Mouse (Mus musculus) natural killer cell, adult 2 months (primary cell): ENCODE results near the gene Fbxw8.

ENCODE experiments used
- DNase-seq, 2 experiments: peaks; one replicate each; pipeline ENCODE4 v3.0.0; 2022; ENCODE audit warnings: low spot score in 2 of 2

Fbxw8 gene

GRCm38 (mm10) chr5:118045385-118045784 is 109.9 kb downstream of the Fbxw8 start:
- no peak for DNase-seq

- no peak for DNase-seq
Observed at GRCm38 (mm10) chr5:118044907-118045306, 110.4 kb downstream of the Fbxw8 start.

DNA sequence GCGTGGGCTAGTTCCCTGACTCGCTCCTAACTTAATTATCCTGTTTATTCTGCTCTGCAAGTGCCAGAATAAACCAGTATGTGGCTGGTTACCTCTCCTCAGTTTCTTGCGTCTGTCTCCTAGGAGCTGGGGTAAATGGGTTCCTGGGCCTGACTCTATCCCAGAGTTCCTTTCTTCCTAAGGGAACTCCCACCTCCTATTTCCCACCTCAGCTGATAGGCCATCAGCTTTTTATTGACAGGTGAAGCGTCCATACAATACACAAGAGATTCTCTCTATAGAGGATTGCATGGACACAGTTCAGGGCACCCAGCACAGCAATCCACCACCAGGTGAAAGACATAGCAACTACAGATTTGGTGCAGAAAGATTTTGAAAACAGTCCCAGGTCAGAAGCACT is 111.5 kb downstream of the Fbxw8 start:
- no peak for DNase-seq

DNA sequence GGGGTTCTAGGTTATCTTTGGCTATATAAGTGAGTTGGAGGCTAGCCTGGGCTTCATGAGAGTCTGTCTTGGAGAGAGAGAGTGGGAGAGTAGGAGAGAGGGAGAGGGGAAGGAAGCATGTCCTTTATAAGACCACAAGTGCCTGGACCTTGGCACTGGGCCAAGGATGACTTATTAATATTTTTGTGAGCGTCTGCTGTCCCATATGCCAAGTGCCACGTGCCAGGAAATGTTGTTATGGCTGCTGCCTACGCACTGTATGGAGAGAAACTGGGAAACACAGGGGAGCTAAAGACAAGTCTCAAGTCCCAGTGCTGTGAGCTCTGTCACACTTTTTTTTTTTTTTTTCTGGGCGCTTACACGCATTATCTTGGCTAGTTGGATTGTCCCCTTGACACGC is 112.7 kb downstream of the Fbxw8 start:
- no peak for DNase-seq

GRCm38 (mm10) chr5:118039241-118039668 is 116.0 kb downstream of the Fbxw8 start:
- no peak for DNase-seq

DNA sequence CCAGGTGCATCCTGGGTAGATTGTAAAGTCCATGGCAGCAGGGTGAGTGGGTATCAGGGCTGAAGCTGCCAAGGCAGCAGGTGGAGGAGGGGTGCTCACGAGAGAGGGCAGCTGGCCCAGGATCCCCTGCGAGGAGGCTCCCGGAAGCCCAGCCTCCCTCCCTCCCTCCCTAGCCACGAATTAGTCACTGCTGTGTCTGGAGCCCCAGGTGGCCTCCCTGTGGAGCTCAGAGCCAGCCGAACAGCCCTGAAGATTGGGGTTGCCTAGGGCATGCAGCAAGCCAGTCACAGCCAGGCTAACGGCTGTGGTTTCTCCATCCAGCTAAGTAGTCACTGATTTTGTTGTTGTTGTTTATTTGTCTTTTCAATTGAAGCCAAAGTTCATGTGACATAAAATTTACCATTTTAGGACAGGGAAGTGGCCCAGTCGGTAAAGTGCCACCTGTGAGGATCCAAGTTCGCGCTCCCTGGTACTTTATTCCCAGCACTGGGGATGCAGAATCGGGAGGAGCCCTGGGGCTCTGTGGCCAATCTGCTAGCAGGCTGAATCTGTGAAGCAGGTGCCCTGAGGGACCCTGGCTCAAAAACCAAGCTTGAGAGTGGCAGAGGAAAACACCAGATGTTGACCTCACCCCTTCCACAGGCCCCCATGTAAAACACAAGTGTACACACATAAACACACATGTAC is 117.3 kb downstream of the Fbxw8 start:
- no peak for DNase-seq

DNA sequence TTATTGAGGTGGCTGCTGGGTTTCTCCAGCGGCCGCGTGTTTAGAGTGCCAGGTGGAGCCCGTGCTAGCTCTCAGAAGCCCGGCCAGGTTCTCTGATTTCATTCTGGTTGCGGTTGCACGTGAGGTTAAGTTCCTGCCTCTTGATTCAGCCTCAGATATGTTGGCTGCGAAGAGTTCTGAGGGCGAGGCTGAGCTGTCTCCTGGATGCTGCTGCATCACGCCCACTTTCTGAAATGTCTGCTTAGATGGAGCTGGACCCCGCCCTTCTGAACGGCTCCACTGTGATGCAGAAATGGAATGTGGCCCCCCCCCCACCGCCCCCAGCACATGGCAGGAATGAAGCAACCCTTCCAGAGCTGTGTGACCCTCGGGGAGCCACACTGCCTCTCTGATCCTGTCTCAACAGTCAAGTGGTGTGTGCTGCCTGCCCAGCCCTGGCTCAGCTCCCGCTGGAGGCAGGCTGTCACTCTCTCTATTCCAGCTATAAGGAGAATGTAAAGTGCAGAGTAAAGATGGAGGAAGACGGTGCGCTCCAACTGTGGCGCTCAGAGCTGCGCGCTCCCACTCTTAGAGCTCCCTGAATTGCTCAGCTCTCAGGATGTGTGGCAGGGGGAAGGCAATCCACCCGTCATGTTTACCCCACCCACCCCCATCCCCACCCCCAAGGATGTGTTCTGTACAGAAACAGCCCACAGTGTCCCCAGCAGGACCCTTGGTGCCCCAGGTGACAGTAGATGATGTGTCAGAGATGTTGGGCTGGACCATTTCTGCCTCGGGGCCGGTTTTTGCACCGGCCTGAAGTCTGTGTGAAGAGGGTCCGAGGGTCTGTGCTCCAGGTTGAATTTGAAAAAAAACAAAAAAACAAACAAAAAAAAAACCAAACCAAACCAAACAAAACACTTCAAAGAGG is 118.1 kb downstream of the Fbxw8 start:
- DNase-seq = peak in 1 of 2 experiments; percentile 28

- no peak for DNase-seq
Observed at GRCm38 (mm10) chr5:118035786-118036185, 119.5 kb downstream of the Fbxw8 start.

DNA sequence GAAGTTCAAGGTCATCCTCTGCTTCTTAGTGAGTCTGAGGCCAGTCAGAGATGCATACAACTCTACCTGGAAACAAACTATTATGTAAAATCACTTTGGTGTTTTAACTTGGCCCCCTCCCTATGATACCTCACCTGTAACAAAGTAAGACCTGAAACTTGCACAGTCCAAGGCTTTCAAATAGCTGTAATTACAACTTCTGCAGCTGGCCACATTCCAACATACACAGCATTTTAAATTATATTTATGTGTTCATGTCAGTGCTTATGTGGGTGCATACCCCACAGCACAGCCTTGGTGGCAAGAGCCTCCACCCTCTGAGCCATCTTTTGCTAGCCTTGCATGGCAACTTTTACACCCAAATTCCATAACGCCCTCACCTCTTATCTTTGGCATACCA is 120.6 kb downstream of the Fbxw8 start:
- DNase-seq = no peak

DNA sequence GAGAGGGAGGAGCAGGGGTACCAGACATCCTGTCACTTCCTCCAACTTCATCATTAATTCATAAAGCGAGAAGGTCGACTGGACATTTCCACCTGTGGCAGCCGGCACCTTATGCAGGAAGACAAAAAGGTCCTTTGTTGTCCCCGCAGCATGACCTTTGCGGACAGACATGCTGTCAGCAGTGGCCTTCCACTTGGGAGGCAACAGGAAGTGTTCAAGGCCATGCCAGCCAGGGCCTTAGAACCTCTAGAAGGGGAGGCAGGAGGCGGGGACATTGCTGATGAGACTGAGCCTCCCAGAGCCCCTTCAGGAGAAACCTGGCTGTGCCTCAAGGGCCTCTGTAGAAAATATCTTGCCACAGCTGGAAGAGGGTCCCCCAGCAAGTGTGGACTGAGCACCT is 121.5 kb downstream of the Fbxw8 start:
- DNase-seq = no peak

- no peak for DNase-seq
Observed at GRCm38 (mm10) chr5:118033328-118033727, 121.9 kb downstream of the Fbxw8 start.

DNA sequence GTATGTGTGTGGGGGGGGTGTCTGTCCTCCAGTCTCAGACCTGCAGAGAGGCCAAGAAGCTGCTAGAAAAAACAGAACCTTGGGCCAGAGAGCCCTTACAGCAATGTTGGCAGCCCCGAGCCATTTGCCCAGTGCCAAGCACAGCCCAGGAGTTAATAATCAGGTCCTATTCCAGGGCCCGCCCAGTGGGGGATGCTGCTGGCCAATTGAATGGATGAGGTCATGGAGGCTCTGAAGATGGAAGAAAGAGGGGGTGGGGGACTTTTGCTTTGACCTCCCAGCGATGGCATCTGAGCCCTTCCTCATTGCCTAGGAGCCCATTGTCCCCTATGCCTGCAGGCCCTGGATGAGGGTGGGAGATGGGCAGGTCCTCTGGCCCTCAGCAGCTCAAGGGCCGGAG is 123.8 kb downstream of the Fbxw8 start:
- no peak for DNase-seq

DNA sequence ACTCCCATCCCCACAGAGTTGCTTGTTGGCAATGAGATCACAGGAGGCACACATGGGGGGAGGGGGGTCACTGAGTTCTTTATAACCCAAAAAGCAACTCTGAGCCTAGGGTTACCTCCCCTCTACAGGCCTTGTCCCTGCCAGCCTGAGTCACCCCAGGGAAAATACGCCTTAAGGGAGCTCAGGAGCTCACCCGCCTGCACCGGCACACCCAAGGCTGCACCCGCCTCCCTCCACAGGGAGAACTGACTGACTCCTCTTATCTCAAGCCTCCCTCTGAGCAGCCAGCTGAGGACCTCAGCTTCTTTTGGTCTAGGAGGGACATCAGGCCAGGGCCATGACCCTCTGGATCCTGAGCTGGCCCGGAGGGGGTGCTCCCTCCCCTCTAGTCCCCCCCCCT is 124.2 kb downstream of the Fbxw8 start:
- no peak for DNase-seq

DNA sequence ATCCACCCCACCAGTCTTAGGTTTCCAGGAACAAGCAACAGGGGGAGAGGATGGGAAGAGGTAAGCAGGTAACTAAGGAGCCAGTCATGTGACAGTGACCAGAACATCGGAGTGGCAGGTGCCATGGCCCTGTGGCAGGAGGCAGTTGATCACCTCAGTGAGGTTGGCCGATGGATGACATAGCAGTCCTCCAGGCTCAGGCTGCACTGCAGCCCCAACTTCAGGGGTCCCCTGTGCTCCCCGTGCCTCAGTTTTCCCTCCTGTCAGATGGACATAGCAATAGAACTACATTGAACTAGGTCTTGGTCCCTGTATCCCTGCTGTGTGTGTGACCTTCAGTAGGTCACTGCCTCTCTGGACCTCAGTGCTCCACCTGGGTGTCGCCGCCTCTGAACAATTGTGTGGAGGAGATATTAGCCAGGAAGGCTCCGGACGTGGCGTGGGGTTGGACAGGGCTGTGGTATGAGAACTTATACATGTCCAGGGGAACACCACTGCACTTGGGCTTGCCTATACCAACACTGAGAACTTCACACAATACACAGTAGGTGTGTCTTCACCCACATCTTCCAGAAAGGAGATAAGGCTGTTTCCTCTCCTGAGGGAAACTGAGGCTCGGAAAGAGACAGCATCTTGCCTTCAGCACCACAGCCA is 125.1 kb downstream of the Fbxw8 start:
- no peak for DNase-seq

- peak; percentile 64 to 67 for DNase-seq
Observed at GRCm38 (mm10) chr5:118029420-118029819, 125.8 kb downstream of the Fbxw8 start.

DNA sequence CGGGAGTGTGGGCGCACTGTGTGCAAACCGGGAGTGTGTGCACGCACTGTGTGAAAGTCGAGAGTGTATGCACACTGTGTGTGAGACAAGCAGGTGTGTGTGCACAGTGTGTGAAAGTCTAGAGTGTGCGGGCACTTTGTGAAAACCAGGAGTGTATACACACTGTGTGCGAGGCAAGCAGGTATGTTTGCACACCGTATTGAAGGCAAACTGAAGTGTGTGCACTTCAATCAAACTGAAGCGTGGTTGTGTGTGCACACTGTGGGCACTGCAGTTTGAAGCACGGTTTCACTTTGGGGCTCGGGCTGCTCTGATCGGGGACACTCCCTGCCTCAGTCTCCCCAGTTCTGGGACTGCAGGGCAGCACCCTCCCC is 126.2 kb downstream of the Fbxw8 start:
- DNase-seq = no peak

DNA sequence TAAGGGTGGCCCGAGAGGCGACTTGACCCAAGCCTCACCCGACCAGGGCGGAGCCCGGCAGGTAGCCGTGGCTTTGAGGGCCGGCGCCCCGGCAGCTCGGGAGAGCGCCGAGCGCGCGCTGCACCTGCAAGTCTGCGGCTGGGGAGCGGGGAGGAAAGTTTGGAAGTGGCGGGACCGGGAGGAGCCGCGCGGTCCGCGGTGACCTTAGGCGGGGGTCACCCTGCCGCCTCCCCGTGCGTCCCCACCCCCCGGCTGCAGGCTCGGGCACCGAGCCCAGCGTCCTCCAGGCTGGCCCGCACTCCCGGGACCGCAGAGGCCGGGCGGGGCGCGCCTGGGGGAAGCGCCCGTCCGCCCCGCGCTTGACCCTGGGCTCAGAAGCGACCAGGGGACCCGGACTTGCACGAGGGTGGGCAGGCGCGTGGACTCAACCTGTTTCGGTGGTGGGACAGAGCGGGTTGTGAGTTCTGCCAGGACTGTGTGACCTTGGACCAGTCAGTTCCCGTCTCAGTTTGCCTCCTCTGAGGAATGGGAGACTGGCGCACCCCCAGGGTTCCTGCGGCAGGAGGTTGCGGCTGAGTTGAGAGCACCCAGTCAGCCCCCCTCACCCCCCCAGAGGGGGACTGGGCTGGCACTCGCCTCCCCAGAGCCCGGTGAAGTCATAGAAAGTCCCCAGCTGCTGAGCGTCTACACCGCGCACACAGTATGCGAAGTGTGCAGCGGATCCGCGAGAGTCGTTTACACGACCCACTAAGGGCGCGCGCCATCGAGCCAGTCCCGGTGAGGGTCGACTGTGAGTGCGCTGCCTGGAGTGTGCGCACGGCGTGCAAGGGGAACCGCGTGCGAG is 126.9 kb downstream of the Fbxw8 start:
- DNase-seq = peak; percentile 30 to 32

DNA sequence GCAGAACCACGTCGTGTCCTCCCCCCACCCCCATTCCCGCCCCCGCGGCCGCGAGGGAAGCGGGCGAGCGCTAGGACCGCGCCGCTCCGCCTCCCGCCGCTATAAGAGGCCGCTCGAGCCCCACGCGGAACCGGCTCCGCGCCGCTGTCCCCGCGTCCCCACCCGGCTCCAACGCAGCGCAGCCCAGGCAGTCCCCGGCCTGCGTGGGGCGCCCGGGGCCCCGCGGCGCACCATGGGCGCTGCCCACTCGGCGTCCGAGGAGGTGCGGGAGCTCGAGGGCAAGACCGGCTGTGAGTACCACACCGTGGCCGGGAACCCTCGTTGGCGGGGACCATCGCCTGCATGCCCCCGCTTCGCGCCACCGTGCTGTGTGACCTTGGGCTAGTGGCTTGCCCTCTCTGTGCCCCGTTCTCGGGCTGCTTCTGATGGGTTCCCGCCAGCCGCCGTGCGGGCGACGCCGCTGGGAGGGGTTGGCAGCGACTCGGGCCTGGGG is 127.5 kb downstream of the Fbxw8 start, which contains the start of gene Tesc:
TSS of gene Tesc (plus strand) at position 46 of the 493 bp plus-strand sequence.
- no peak for DNase-seq

DNA sequence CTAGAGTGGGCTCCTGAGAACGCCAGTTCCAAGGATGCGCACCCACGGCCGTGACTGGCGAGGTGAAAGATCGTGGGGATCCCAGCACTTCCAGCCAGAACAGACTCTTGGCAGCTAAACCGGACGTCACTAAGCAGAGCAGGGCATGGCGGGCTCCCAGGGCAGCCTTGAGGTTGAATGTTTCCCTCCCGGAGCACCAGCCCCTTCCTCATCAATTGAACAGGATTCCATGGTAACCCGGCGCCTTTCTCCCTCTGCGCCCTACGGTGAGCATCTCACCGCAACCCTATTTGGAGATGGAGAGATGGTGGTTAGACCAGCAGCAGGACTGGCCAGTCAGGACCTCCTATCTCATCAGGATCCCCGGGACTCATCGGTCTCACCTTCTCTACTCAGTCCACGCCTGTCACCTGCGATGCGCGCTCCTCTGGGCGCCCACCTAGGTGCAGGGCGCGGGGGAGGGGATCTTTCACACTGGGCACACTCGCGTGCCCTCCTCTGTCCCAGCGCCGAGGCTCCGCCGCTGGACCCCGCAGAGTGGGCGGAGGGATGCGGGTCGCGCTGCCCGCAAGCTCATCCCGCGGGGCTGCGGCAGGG is 128.1 kb downstream of the Fbxw8 start:
- DNase-seq = no peak

- DNase-seq = no peak
Observed at GRCm38 (mm10) chr5:118026343-118026742, 128.9 kb downstream of the Fbxw8 start.

GRCm38 (mm10) chr5:118025880-118026279 is 129.4 kb downstream of the Fbxw8 start:
- no peak for DNase-seq
